Mouse (Mus musculus): ENCODE data around the gene Mcrs1. TPM values are rescaled to one million over a fixed set of nuclear protein-coding genes. Genes with fewer than 3 reads are reported as not detected.

Gene Mcrs1
- polyA plus RNA-seq, 1 experiment from 2014 or later = 64.2 TPM

DNA sequence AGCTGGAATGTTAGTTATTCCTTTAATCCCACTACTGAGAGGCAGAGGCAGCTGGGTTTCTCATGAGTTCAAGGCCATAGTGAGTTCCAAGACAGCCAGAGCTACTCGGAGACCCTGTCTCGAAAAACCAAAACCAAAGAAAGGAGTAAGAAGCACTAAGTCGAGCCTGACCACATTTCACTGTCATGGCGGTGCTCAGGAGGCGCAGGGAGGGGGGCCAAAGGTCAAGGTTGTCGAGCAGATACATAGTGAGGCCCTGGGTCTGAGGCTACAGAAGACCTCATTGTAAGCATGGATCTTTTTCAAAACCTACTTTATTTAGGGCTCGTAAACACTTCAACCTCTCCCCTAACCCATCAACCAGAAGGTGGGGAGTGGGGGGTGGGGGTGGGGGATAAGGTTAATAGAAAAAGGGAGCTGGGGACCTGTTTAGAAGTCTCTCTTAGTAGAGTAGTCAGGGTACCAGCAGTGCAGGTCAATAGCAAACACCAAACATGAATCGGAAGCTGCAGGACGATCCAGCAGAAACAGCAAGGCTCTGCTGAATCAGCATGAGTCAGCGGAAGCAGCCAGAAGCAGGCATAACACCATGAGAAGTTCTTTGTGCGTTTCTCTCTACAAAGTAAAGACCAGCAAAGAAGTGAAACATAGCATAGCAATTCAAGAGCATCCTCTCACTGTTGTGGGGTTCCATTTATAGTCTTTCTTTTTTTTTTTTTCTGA, 35.9 kb downstream of the Mcrs1 start:
- 83% methylated on average over 11 of the region's 11 CpGs for WGBS
- TF ChIP-seq CTCF (IDR thresholded peaks at IDR 0.05; ENCODE audit: low read depth) (no peak), EP300 (optimal IDR thresholded peaks at IDR 0.05) (no peak)
- no peak for DNase-seq (ENCODE audit: low spot score)

DNA sequence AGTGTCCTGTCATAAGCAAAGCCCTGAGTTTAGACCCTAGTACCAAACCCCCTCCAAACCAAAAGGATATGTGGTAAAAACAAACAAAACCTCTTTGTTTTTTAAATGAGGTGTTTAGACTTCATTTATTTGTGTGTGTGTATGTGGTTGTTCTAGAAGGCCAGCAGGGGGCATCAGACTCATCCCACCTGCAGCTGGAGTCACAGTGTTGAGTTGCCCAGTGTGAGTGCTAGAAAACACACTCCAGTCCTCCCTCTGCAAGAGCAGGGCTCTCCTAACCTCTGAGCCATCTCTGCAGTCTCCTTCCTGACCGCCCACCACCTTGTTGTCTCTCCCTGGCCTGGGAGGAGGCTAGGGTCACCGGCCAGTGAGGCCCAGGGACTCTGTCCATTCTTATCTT, 36.8 kb downstream of the Mcrs1 start:
- H3K4me3 ChIP-seq (ENCODE audit: low read depth, low read length) = no peak overlapping the region
- 97% methylated on average over 2 of the region's 2 CpGs for WGBS
- no peak overlapping the region for H3K4me2 ChIP-seq (replicated peaks; ENCODE audit: low read depth)
- H3K36me3 ChIP-seq (ENCODE audit: control insufficient read depth, insufficient read depth, low read length) = peaks cover 11% of the 10 kb centered on the region
- no peak overlapping the region for H3K9ac ChIP-seq (ENCODE audit: low read length)
- no peak overlapping the region for H3K27ac ChIP-seq (replicated peaks)
- H3K4me1 ChIP-seq (replicated peaks; ENCODE audit: control insufficient read depth, insufficient read depth) = no peaks in the 10 kb centered on the region
- H3K27me3 ChIP-seq (ENCODE audit: control insufficient read depth, insufficient read depth, low read length) = no peaks in the 10 kb centered on the region
- no peak for ATAC-seq (ENCODE audit: low FRiP score, low TSS enrichment)
- no peak for DNase-seq (ENCODE audit: low spot score)
- no peaks in the 10 kb centered on the region for H3K9me3 ChIP-seq (ENCODE audit: control insufficient read depth, low read length)
- TF ChIP-seq CTCF (IDR thresholded peaks at IDR 0.05; ENCODE audit: low read depth) (peak; percentile 68), EP300 (optimal IDR thresholded peaks at IDR 0.05) (no peak)

More for the DNA sequence above, 35.9 kb downstream of the Mcrs1 start:
- no peaks in the 10 kb centered on the region; the same call in 1 of the 2 replicates for H3K27me3 ChIP-seq (ENCODE audit: control insufficient read depth, insufficient read depth, low read length)
- no peak overlapping the region for H3K4me3 ChIP-seq (ENCODE audit: low read depth, low read length)
- ATAC-seq (ENCODE audit: low FRiP score, low TSS enrichment) = no peak
- H3K4me2 ChIP-seq (replicated peaks; ENCODE audit: low read depth) = no peak overlapping the region
- no peaks in the 10 kb centered on the region for H3K9me3 ChIP-seq (ENCODE audit: control insufficient read depth, low read length)
- H3K27ac ChIP-seq (replicated peaks) = no peak overlapping the region
- H3K9ac ChIP-seq (ENCODE audit: low read length) = no peak overlapping the region
- no peaks in the 10 kb centered on the region for H3K4me1 ChIP-seq (replicated peaks; ENCODE audit: control insufficient read depth, insufficient read depth)
- H3K36me3 ChIP-seq (ENCODE audit: control insufficient read depth, insufficient read depth, low read length) = peaks cover 8% of the 10 kb centered on the region

DNA sequence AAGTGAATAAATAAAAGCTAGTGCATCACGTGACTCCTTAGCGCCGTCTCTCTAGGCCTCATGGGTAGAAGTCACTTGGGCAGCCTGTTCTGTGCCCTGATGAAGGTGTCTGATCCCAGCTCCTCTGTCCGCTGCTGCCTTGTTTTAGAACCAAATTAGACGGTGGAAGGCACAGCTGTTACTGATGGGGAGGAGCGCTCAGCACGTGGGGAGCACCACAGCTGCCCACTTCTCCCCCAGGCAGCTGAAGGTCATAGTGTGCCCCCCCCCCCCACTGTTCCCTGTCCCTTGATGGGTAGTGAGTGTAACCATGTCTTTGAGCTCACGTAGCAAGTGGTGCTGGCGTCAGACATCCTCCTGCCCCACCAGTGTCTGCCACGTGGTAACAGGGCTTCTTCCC, 38.6 kb downstream of the Mcrs1 start:
- TF ChIP-seq CTCF (IDR thresholded peaks at IDR 0.05; ENCODE audit: low read depth) = no peak
- TF ChIP-seq EP300 (optimal IDR thresholded peaks at IDR 0.05) = no peak
- Histone ChIP-seq H3K27ac (replicated peaks) (no peak overlapping the region), H3K9me3 (ENCODE audit: control insufficient read depth, low read length) (no peaks in the 10 kb centered on the region), H3K9ac (ENCODE audit: low read length) (no peak overlapping the region), H3K4me3 (ENCODE audit: low read depth, low read length) (no peak overlapping the region), H3K4me2 (replicated peaks; ENCODE audit: low read depth) (no peak overlapping the region), H3K27me3 (ENCODE audit: control insufficient read depth, insufficient read depth, low read length) (no peaks in the 10 kb centered on the region), H3K4me1 (replicated peaks; ENCODE audit: control insufficient read depth, insufficient read depth) (no peaks in the 10 kb centered on the region), H3K36me3 (ENCODE audit: control insufficient read depth, insufficient read depth, low read length) (peaks cover 15% of the 10 kb centered on the region)
- ATAC-seq (ENCODE audit: low FRiP score, low TSS enrichment) = no peak
- 87% methylated on average over 10 of the region's 10 CpGs for whole genome bisulfite sequencing
- DNase-seq (ENCODE audit: low spot score) = no peak

DNA sequence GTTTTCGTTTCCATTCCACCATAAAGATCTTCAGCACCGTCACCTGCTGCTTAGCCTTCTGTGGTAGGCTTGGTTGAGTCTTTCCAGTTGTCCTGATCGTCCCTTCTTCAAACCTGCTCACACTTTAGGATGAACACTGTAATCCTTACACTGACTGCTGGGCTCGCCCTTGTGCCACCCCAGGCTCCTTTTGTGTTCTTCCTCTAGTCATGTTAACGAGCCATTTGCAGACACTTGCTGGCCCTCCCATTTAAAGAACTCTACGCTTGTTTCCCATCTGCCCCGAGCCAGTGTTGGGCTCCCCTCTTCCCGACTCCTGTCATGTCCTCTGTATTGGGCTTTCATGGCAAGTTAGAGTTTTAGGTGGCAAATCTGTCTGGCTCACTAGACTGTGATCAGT, 45.8 kb downstream of the Mcrs1 start:
- no peaks in the 10 kb centered on the region for H3K27me3 ChIP-seq (ENCODE audit: control insufficient read depth, insufficient read depth, low read length)
- no peaks in the 10 kb centered on the region for H3K9me3 ChIP-seq (ENCODE audit: control insufficient read depth, low read length)
- no peak overlapping the region for H3K4me3 ChIP-seq (ENCODE audit: low read depth, low read length)
- no peak overlapping the region for H3K27ac ChIP-seq (replicated peaks)
- DNase-seq (ENCODE audit: low spot score) (no peak), ATAC-seq (ENCODE audit: low FRiP score, low TSS enrichment) (no peak)
- TF ChIP-seq EP300 (optimal IDR thresholded peaks at IDR 0.05) (no peak), CTCF (IDR thresholded peaks at IDR 0.05; ENCODE audit: low read depth) (no peak)
- 82% methylated on average over 8 of the region's 8 CpGs for WGBS
- H3K36me3 ChIP-seq (ENCODE audit: control insufficient read depth, insufficient read depth, low read length) = peaks cover 8% of the 10 kb centered on the region; the same call in 1 of the 2 replicates
- no peak overlapping the region for H3K9ac ChIP-seq (ENCODE audit: low read length)
- H3K4me1 ChIP-seq (replicated peaks; ENCODE audit: control insufficient read depth, insufficient read depth) = no peaks in the 10 kb centered on the region
- no peak overlapping the region for H3K4me2 ChIP-seq (replicated peaks; ENCODE audit: low read depth)

DNA sequence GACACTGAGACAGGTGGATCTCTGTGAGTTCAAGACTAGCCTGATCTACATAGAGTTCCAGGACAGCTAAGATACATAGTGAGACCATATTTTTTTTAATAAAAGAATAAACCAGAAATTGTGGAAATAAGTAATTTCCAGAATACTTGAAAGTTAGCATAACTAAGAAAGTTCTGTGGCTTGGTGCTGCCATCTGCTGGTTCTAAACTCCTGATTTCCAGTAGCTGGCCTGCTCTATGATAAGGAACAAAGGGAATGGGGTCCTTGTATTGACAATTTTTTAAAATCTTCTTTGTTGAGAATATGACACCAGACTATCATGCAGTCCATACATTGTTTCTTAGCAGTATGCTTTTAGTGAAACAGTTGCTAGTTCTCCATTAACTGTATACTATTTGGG, 53.0 kb downstream of the Mcrs1 start:
- Histone ChIP-seq H3K36me3 (ENCODE audit: control insufficient read depth, insufficient read depth, low read length) (no peaks in the 10 kb centered on the region), H3K4me1 (replicated peaks; ENCODE audit: control insufficient read depth, insufficient read depth) (no peaks in the 10 kb centered on the region), H3K9ac (ENCODE audit: low read length) (no peak overlapping the region), H3K4me2 (replicated peaks; ENCODE audit: low read depth) (no peak overlapping the region), H3K4me3 (ENCODE audit: low read depth, low read length) (no peak overlapping the region), H3K27me3 (ENCODE audit: control insufficient read depth, insufficient read depth, low read length) (no peaks in the 10 kb centered on the region), H3K27ac (replicated peaks) (no peak overlapping the region), H3K9me3 (ENCODE audit: control insufficient read depth, low read length) (no peaks in the 10 kb centered on the region)
- ATAC-seq (ENCODE audit: low FRiP score, low TSS enrichment) = no peak
- TF ChIP-seq CTCF (IDR thresholded peaks at IDR 0.05; ENCODE audit: low read depth) = peak; percentile 74
- no peak for TF ChIP-seq EP300 (optimal IDR thresholded peaks at IDR 0.05)
- peak; percentile 42 for DNase-seq (ENCODE audit: low spot score)

DNA sequence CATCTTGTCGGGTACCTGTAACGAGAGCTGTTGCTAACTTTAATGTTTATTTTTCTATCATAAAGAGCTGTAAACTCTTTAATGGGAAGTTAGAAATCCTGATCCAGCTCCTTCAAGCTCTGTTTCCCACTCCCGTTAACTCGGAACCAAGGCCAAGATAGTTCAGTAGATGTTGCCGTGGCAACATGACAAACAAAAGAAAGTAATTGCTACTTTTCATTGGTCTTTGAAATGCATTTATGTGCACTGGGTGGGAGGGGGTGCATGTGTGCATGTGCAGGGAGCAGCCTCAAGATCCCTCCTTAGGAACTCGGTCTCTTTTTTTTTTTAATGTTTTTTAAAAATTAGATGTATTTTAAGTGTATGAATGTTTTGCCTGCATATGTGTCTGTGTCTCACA, 56.7 kb downstream of the Mcrs1 start:
- Histone ChIP-seq H3K27ac (replicated peaks) (no peak overlapping the region), H3K4me1 (replicated peaks; ENCODE audit: control insufficient read depth, insufficient read depth) (no peaks in the 10 kb centered on the region), H3K4me2 (replicated peaks; ENCODE audit: low read depth) (no peak overlapping the region), H3K27me3 (ENCODE audit: control insufficient read depth, insufficient read depth, low read length) (no peaks in the 10 kb centered on the region), H3K9me3 (ENCODE audit: control insufficient read depth, low read length) (no peaks in the 10 kb centered on the region), H3K9ac (ENCODE audit: low read length) (no peak overlapping the region), H3K36me3 (ENCODE audit: control insufficient read depth, insufficient read depth, low read length) (peaks cover 3% of the 10 kb centered on the region; the same call in 1 of the 2 replicates), H3K4me3 (ENCODE audit: low read depth, low read length) (no peak overlapping the region)
- ATAC-seq (ENCODE audit: low FRiP score, low TSS enrichment) = no peak
- 48% methylated on average over 6 of the region's 6 CpGs for WGBS
- DNase-seq (ENCODE audit: low spot score) = no peak
- no peak for TF ChIP-seq CTCF (IDR thresholded peaks at IDR 0.05; ENCODE audit: low read depth)
- no peak for TF ChIP-seq EP300 (optimal IDR thresholded peaks at IDR 0.05)
